Mouse (Mus musculus) heart, postnatal 36 days (tissue): Measurements from ENCODE around the gene Plekhj1. TPM values are rescaled to one million over a fixed set of nuclear protein-coding genes. Genes with fewer than 3 reads are reported as not detected.

Source experiments
- DNase-seq, 2 experiments: peaks; one replicate each; pipeline ENCODE4 v3.0.0; 2021 to 2022
- intact Hi-C: fragments of 180-260 bp; cut with DNase I; formaldehyde crosslinking; loops from one replicate; pipeline ENCODE4 v1.15.1; 2025
- total RNA-seq, 2 experiments: library from RNA; stranded (reverse); gene quantifications; 2 replicates each; pipeline ENCODE4 v1.2.3; 2021

The Plekhj1 gene
- total RNA-seq, 2 experiments from 2014 or later, result 29.3 to 31.3 TPM

DNA sequence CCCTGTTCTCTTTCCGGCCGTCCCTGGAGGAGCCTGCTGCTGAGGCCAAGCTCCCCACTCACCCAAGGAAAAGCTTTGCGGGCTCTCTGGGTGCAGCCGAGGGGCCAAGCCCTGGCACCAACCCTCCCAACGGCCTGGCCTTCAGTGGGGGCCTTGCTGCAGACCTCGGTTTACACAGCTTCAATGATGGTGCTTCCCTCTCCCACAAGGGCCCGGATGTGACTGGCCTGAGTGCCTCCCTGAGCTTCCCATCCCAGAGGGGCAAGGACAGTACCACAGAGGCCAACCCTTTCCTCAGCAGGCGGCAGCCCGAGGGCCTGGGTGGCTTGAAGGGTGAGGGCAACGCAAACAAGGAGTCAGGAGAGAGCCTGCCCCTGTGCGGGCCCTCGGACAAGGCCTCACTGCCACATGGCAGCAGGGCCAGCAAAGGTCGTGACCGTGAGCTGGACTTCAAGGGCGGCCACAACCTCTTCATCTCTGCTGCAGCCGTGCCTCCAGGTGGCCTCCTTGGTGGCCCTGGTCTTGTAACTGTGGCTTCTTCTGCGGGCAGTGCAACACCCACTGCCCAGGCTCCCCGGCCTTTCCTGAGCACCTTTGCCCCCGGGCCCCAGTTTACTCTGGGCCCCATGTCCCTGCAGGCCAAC is 7.5 kb downstream of the Plekhj1 start:
- intact Hi-C loops, result no loop called here
- DNase-seq, result no peak

- DNase-seq, result no peak
Observed at GRCm38 (mm10) chr10:80787517-80787916, 10.9 kb downstream of the Plekhj1 start.

DNA sequence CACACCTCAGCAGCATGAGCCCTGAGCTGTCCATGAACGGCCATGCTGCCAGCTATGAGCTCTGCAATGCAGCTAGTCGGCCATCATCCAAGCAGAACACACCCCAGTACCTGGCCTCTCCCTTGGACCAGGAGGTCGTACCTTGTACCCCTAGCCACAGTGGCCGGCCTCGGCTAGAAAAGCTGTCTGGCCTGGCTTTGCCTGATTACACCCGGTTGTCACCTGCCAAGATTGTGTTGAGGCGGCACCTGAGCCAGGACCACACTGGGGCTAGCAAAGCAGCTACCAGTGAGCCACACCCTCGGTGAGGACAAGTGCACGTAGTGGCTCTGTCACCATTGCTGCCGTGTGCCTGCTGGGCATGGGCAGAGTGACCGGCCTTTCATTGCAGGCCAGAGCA is 12.5 kb downstream of the Plekhj1 start:
- intact Hi-C loops, result no loop called here
- no peak for DNase-seq

More at GRCm38 (mm10) chr10:80787517-80787916, 10.9 kb downstream of the Plekhj1 start:
- intact Hi-C loops, result no loop called here

DNA sequence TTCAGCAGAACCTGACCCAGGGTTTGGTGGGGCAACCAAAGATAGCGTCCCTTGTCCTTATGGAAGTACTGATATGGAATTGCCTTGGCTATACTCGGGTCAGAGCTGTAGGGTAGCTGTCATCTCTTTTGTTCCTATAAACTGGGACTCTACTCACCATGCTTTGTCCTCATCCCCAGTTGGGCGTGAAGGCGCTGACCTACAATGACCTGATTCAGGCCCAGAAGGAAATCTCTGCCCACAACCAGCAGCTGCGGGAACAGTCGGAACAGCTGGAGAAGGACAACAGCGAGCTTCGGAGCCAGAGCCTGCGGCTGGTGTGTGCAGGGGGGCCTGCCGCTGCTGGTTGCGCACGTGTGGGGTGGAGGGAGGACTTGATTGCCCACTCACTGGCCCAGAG is 13.6 kb downstream of the Plekhj1 start:
- peak in 1 of 2 experiments; percentile 46 for DNase-seq
- intact Hi-C loops, result no loop called here

DNA sequence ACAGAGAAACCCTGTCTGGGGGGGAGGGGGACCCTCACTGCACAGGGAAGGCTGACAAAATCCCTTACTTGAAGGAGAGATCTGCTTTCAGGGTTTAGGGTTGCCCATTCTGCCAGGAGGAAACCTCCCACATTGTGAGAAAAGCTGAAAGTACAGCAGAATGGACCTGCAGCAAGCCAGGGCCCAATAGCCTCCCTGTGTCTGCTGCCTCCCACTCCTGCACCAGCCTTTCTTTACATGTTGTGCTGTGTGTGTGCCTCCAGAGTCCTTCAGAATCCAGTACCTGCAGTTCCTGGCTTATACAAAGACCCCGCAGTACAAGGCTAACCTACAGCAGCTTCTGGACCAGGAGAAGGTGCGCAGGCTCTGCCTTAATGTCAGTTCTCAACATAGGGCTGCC is 14.1 kb downstream of the Plekhj1 start:
- intact Hi-C loops, result no loop called here
- no peak for DNase-seq

DNA sequence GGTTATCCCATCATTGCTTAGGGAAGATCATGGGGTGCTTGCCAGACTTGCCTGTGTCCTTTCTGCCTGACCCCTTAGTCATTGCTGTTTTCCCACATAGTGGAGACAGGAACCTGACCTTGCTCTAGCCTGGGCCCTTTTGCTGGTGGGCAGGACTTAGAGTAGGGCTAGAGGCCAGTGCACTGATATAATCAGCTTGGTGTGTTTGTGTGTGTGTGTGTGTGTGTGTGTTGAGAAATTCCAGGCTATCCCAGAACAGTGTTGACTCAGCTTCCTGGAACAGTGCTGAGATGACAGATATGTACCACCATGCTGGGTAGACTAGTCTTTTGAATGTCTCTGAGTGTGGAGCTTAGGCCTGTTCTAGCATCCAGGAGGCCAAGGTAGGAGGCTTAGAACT is 18.9 kb downstream of the Plekhj1 start:
- DNase-seq, result no peak
- intact Hi-C loops, result no loop called here

GRCm38 (mm10) chr10:80777123-80777522 is 21.3 kb downstream of the Plekhj1 start:
- intact Hi-C loops, result no loop called here
- DNase-seq, result no peak

DNA sequence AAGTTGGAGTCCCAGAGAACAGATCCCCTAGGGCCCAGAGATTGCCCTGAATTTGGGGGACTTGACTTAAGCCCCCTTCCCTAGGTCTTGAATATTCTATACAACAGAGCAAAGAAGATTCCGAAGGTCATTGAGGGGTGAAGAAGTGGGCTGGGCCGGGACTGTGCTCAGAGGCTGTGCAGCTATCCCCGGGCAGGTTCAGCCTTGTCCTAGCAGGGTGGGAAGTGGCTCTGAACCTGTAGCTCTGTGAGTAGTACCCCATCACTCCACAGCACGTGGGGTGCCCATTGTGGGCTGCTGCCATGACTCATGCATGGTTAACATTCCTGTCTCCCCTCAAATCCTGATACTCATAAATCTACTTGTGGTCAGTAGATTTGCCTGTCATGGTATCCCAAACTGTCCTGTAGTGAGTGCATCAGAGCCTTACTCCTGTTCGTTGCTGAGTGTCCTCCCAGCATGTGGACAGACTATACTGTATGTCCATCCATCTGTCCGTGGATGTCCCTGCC is 22.0 kb downstream of the Plekhj1 start:
- DNase-seq, result no peak
- intact Hi-C loops, result no loop called here

GRCm38 (mm10) chr10:80775731-80776130 is 22.7 kb downstream of the Plekhj1 start:
- DNase-seq, result no peak
- intact Hi-C loops, result no loop called here

DNA sequence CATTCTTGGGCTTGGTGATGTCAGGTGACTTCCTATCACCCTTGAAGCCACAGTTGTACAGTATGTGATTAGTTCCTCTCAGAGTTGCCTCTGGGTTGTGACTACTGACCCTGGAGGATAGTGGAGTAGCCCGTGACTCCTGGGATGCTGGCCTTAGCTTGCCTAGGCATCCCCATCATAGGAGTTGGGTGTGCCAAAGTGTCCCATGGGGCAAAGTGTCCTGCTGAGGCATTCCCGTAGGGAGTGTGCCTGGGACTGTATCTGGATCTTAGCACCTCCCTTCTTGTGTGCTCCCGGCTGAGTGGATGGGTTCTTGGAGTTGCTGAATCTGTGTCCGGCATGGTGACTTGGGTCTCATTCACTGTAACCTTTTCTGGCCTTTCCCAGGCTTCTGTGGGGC is 23.4 kb downstream of the Plekhj1 start:
- no peak for DNase-seq
- intact Hi-C loops, result loop anchor here (1.0 kb wide), 2 partner anchors 17 to 28 kb away; no protein-coding TSS in a partner anchor

DNA sequence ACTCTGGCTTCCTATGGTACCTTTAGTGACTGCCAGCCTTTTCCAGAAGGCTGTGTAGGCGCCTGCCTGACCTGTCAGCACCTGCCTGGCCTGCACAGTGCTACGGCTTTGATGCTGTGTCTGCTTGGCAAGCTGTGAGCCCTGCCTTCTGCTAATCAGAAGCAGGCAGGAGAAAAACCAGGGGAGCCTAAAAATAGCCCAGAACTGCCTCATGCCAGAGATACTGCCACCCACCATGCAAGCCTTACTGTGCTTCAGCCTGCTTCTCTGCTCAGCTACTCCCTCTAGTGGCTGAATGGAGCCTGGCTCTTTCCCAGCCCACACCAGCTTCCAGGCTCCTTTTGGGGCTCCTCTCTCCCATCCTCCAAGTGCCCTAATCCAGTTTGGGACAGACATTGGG is 23.9 kb downstream of the Plekhj1 start:
- DNase-seq, result peak; percentile 83 to 85
- intact Hi-C loops, result loop anchor here (1.0 kb wide), 2 partner anchors 16 to 27 kb away; no protein-coding TSS in a partner anchor

GRCm38 (mm10) chr10:80773816-80774215 is 24.6 kb downstream of the Plekhj1 start:
- DNase-seq, result no peak
- intact Hi-C loops, result loop anchor here (1.0 kb wide), 2 partner anchors 16 to 27 kb away; no protein-coding TSS in a partner anchor

- no peak for DNase-seq
- intact Hi-C loops, result no loop called here
Observed at GRCm38 (mm10) chr10:80768365-80768764, 30.1 kb downstream of the Plekhj1 start.

- no peak for DNase-seq
- intact Hi-C loops, result no loop called here
Observed at GRCm38 (mm10) chr10:80766161-80766815, 32.1 kb downstream of the Plekhj1 start.

GRCm38 (mm10) chr10:80765746-80766145 is 32.7 kb downstream of the Plekhj1 start:
- DNase-seq, result no peak
- intact Hi-C loops, result no loop called here

DNA sequence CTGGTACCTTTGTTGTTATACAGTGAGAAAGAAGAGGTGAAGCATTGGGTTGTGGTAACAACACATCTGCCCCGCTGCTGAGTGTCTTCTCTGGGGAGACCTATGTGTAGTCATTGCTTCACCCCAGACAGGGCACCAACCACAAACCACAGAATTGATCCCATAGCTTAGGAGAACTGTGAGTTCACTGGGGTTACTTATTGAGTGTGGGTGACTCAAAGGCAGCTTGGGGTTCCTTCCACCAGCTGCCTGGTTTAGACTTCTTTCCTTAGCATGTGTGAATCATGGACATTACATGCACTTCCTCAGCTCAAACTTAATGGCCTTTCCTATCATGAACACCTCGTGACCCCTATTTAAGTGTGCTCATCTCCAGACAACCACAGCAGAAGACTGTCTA is 34.9 kb downstream of the Plekhj1 start:
- intact Hi-C loops, result no loop called here
- no peak for DNase-seq

GRCm38 (mm10) chr10:80761821-80762220 is 36.6 kb downstream of the Plekhj1 start:
- no peak for DNase-seq
- intact Hi-C loops, result no loop called here

GRCm38 (mm10) chr10:80760596-80761524 is 37.6 kb downstream of the Plekhj1 start:
- intact Hi-C loops, result no loop called here
- DNase-seq, result no peak

- intact Hi-C loops, result loop anchor here (1.0 kb wide), 1 partner anchor 16 kb away; no protein-coding TSS in a partner anchor
- DNase-seq, result no peak
Observed at GRCm38 (mm10) chr10:80758651-80759050, 39.8 kb downstream of the Plekhj1 start.

DNA sequence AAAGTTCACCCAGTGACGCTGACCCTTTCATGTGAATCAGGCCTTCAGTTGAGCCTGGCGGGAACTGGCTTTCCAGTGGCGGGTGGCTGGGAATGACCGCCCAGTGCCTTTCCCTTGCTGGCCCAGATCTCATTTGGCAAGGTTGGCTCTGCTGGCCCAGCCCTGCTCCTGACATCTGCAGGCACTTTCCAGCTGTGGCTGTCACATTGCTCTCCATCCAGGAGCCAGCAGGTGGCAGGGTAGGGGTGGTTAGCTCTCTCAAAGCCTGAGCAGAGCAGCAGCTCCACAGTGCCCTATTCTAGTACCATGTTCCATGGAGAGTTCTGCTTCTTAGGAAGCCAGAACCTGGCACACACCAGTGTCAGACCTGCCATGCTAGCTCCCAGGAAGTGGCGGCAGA is 40.7 kb downstream of the Plekhj1 start:
- intact Hi-C loops, result loop anchor here (1.0 kb wide), 1 partner anchor 17 kb away; no protein-coding TSS in a partner anchor
- DNase-seq, result peak; percentile 76 to 80

GRCm38 (mm10) chr10:80756967-80757366 is 41.5 kb downstream of the Plekhj1 start:
- no peak for DNase-seq
- intact Hi-C loops, result no loop called here
